Mouse (Mus musculus) megakaryocyte-erythroid progenitor cell, adult 5 weeks (primary cell): ENCODE results near the gene Olfr453. TPM values are rescaled to one million over a fixed set of nuclear protein-coding genes. Genes with fewer than 3 reads are reported as not detected.

Source experiments
- polyA plus RNA-seq: library from polyadenylated mRNA; stranded (reverse); fragments of >175 nt; gene quantifications from 2 replicates; pipeline ENCODE4 v1.2.3, GENCODE M21; 2012

The Olfr453 gene
- not detected in 2 replicates for polyA plus RNA-seq

GRCm38 (mm10) chr6:42739071-42739470 is at the start of gene Olfr453:
TSS of gene Olfr453 (plus strand) at chr6:42739371.

DNA sequence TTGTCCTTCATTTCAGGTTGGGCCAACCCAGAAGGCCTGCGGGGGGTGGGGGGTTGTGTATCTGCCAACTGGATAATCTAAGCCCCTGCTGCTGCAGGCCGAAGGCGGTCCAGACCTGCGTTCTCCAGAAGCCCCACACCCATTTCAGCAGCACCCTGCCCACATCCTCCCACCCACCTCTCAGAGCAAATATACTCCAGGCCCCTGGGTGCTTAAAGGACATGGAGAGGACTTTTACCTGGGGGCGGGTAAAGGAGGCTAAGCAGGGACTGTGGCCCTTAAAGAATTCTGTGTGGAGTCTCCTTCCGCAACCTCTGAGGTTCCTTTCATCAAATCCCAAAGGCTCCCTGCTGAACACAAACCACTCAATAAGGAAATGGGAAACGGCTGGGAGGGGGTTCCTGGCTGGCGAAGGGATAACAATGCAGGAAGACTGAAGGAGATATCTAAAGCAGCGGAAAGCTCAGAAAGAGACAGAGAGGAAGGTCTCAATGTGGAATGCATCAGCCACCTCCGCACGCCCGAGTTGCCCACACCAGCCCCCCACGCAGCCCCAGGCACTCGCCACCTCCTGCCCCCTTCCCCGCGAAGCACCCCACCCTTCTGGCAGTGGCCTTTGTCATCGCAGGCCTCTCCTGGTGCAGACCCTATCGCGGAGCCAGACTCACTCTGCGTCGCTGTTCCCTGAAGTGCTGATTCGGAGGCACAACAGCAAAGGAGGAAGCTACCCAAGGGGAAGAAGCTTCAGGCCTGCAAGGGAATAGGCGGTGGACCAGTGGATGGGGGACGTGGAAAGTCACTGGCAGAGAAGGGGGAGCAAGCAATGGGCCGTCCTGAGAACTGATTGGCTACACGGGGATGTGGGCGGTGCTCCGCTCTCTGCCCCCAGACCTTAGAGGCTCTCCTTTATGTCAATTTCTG is 29.6 kb upstream of the Olfr453 start, which contains the start of gene Tcaf1:
Tcaf1 (minus strand) TSS at position 798 of the 921 bp plus-strand sequence.

GRCm38 (mm10) chr6:42756104-42756503 is 16.9 kb downstream of the Olfr453 start, which contains the start of gene Olfr38:
TSS of gene Olfr38 (plus strand) at chr6:42756404.

DNA sequence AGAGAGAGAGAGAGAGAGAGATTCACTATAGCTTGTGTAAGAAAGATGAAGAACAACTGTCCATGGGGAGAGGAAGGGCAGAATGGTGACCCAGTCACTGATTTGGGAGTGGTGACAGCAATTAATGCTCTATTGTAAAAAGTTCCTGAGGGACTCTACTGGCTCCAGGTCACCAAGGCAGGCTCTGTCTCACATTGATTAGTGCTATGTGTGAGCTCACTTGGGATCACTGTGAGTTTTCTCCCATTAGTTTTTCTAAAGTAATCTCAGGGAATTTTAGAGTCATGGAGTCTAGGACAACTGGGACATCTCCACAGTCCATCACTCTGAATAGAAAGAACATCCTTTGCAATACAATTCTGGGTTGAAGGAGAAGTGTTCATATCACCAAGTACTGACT is 45.6 kb downstream of the Olfr453 start, which contains the start of gene Olfr452:
Olfr452 (plus strand) TSS at position 301 of the 400 bp plus-strand sequence.

Other genes starting within 250 kb of the Olfr453 start
- gene Olfr455, start 191.8 kb upstream of the Olfr453 start, polyA plus RNA-seq, result not detected in 2 replicates
- gene Tcaf3, start 141.7 kb upstream of the Olfr453 start, polyA plus RNA-seq, result not detected in 2 replicates
- gene Tcaf2, start 94.1 kb upstream of the Olfr453 start, polyA plus RNA-seq, result 0.04 TPM in 2 replicates
- gene Tcaf1, start 29.3 kb upstream of the Olfr453 start, polyA plus RNA-seq, result 0.19 and 0.32 TPM in 2 replicates
- gene Olfr38, start 17.0 kb downstream of the Olfr453 start, polyA plus RNA-seq, result not detected in 2 replicates
- not detected in 2 replicates for gene Olfr452, start 45.7 kb downstream of the Olfr453 start, polyA plus RNA-seq
- gene Olfr450, start 72.6 kb downstream of the Olfr453 start, polyA plus RNA-seq, result not detected in 2 replicates
- gene Olfr449, start 95.0 kb downstream of the Olfr453 start, polyA plus RNA-seq, result not detected in 2 replicates
- not detected in 2 replicates for gene Olfr448, start 151.1 kb downstream of the Olfr453 start, polyA plus RNA-seq
- not detected in 2 replicates for gene Olfr447, start 169.5 kb downstream of the Olfr453 start, polyA plus RNA-seq
- gene Olfr446, start 182.0 kb downstream of the Olfr453 start, polyA plus RNA-seq, result not detected in 2 replicates
- not detected in 2 replicates for gene Olfr444, start 209.7 kb downstream of the Olfr453 start, polyA plus RNA-seq